Mouse (Mus musculus): ENCODE measurements around the gene Ucn2. TPM values are rescaled to one million over a fixed set of nuclear protein-coding genes. Genes with fewer than 3 reads are reported as not detected.
A peak's percentile ranks its signal among the peaks of the same experiment; 100 is the strongest.

Ucn2 gene
- total RNA-seq, 2 experiments from 2014 or later: 0.20 TPM; not detected in 1

DNA sequence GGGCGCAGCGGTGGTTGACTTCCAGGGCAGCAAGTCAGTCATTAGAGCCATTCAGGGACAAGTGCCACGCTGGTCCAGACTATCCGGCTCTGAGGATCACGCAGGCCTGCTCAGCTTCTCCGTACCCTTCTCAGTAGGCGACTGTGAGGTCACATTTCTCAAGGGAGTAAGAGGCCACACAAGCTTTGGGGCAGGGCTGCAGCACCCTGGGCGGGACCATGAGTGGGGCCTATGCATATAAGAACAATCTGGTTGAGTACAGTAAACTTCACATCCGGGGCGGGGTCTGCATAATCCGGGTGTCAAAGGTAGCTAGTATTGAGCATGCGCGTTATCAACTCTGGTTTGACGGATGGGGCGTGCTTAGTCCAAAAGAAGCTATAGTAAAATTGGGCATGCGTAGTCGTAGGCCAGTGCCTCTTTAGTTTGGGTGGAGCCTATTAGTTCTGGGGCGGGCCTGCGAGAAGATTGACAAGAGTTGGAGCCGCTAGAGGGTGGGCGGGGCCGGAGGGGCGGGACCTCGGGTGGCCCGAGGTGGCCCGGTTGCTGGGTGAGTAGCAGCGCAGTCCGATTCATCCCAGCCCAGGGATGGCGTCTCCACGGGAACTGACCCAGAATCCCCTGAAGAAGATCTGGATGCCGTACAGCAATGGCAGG is 5.7 kb downstream of the Ucn2 start, which contains the start of gene Pfkfb4:
Gene Pfkfb4 (plus strand): TSS at position 351 of the 657 bp plus-strand sequence.
- intact Hi-C loops (cut with DNase I): loop anchor here (5.0 kb wide), 1 partner anchor 54 kb away; the partner anchor contains the start of gene Uqcrc1
- DNase-seq: peak; percentile 89 to 93

DNA sequence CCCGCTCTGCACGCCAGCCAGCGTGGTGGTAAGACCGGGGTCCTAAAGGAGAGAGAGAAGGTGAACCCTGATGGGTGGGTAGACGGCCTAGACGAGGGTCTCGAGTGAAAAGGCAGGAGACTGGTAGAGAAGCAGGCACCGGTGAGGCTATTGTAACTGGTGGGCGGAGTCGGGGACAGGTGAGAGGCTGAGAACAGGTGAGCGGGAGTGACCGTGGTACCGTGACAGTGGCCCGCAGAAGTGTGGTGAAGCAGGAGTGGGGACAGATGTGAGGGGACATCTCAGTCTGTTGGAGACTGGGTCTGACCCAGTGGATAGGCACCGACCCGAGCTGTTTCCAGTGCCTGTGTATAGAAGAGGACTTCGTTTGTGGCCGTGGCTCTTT is 6.3 kb downstream of the Ucn2 start:
- intact Hi-C loops (cut with DNase I): loop anchor here (5.0 kb wide), 1 partner anchor 55 kb away; the partner anchor contains the start of gene Uqcrc1
- no peak for DNase-seq

DNA sequence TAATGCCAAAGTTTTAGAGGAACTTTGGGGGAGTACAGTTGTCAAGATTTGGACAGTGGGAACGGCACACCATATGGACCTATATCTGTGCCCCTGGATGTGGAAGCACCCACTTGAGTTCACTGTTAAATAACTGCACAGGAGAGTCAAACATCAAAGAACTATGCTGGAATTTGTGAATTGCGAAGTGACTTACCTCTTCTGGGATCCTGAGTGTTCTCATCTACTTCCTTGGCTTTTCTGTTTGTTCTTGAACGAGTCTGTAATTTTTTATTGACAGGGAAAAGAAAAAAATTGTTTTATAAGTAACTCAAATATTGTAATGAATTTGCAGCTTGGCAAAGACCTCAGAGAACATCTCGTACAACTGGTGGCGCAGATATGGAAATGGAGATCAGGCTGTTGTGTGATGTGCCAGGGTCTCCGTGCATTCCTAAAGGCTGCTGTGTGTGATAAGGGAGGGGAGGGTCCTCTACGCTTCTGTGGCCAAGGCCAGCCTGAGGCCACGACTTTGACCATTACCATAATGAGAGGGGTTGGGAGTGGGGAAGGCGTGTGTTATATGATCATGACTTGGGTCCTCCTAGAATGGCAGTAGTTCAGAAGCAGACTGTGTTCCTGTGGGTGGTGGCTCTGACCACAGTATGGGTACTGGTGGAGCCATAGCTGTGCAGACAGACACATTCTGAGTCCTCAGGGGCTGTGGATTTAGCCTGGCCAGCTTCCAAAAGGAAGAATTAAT is 7.0 kb downstream of the Ucn2 start:
- DNase-seq: no peak
- intact Hi-C loops (cut with DNase I): loop anchor here (5.0 kb wide), 1 partner anchor 55 kb away; the partner anchor contains the start of gene Uqcrc1

DNA sequence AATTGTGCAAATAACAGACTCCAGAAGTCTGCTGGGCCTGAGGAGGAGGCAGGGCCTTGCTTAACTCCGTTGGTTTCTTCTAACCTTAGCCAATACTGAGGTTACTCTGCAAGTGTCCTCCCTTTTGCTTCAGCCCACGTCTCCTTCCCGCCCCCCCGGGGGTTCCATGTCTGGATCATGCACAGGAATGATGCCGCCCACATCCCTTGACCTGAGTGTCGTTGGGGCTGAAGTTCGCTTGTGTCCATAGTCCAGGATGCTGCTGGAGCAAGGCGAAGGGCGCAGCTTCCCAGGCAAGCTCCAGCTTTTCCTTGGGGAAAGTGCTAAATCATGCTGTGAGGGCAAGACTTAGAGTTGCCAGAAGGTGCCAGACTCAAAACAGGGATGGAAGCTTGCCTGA is 10.6 kb downstream of the Ucn2 start:
- intact Hi-C loops (cut with DNase I): no loop called here
- no peak for DNase-seq

DNA sequence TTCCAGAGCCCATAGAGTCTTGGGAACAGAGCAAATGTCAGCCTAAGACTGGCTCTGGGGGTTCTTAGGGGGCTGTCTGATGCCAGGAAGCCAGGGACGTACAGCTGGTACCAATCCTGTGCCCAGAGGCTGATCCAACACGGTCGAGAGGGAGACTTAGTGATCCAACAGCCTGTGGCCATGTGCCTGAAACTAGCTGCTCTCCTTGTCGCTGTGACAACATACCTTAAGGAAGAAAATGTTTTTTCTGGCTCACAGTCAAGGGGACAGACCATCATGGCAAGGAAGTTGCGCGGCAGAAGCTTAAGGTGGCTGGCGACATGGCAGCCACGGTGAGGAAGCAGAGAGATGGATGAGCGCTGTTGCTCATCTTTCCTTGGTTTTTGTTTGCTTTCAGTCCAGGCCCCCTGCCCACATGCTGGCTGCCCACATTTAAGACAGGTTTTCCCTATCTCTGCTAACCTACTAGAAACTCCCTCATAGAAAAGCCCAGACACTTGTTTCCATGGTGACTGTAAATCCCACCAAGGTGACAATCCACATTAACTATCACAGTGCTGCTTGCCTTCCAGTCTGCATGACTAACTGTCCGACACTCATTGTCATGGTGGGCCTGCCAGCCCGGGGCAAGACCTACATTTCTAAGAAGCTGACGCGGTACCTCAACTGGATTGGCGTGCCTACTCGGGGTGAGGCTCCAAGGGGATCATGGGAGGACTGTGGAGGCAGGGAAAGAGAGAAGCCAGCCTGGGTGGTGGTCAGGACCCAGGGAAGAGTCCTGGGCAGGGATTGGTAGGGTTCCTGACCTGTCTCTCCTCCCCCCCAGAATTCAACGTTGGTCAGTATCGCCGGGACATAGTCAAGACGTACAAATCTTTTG is 12.7 kb downstream of the Ucn2 start:
- intact Hi-C loops (cut with DNase I): no loop called here
- DNase-seq: no peak

DNA sequence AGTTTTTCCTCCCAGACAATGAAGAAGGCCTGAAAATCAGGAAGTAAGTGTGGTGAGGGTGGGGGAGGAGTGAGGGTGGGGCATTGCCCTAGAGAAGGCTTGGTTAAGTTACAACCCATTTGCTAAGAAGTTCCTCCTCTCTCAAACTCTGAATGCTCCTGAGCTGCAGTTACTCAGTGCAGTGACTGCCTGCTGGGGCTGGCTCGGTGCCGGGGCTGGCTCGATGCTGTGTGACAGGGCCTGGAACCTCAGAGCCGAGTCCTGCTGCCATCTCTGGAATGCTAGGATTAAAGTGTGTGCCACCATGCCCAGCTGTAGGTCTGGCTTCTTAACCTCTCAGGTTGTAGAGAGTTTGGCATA is 13.3 kb downstream of the Ucn2 start:
- DNase-seq: no peak
- intact Hi-C loops (cut with DNase I): no loop called here

DNA sequence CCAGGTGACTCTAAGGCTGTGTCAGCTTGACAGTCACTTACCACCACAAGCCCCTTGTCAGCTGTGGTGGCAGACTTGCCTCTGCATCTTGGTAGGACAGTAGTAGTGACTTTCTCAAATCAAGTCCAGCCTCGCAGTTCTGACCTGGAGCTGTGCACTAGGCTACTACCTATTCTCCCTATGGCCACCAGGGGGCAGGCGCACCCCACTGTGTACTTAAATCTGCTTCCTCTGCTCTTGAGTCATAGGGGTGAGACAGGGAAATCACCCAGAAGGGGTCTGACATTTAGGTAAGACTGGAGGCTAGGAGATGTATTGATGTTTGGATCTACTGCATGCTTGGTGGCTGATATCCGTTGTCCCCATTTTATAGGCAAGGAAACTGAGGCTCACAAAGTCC is 14.9 kb downstream of the Ucn2 start:
- peak; percentile 66 to 76 for DNase-seq
- intact Hi-C loops (cut with DNase I): loop anchor here (1.0 to 10.0 kb wide), 3 partner anchors 59 to 864 kb away; partner anchors contain the start of gene Trex1

DNA sequence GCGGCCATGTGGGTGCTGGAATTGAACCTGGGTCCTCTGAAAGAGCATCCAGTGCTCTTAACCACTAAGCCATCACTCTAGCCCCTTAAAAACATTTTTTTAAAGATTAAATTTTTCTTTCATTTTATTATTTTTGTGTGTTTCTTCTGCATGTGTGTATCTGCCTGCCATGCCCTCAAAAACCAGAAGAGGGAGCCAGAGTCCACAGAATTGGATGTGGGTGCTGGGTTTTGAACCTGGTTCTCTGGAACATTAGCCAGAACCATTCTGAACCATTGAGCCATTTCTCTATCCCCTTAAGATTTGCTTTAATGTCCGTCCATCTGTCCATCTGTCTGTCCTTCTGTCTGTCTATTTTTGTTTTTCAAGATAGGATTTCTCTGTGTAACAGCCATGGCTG is 17.4 kb downstream of the Ucn2 start:
- intact Hi-C loops (cut with DNase I): loop anchor here (1.0 to 10.0 kb wide), 4 partner anchors 57 to 862 kb away; no protein-coding TSS in a partner anchor
- DNase-seq: peak; percentile 56 to 64

DNA sequence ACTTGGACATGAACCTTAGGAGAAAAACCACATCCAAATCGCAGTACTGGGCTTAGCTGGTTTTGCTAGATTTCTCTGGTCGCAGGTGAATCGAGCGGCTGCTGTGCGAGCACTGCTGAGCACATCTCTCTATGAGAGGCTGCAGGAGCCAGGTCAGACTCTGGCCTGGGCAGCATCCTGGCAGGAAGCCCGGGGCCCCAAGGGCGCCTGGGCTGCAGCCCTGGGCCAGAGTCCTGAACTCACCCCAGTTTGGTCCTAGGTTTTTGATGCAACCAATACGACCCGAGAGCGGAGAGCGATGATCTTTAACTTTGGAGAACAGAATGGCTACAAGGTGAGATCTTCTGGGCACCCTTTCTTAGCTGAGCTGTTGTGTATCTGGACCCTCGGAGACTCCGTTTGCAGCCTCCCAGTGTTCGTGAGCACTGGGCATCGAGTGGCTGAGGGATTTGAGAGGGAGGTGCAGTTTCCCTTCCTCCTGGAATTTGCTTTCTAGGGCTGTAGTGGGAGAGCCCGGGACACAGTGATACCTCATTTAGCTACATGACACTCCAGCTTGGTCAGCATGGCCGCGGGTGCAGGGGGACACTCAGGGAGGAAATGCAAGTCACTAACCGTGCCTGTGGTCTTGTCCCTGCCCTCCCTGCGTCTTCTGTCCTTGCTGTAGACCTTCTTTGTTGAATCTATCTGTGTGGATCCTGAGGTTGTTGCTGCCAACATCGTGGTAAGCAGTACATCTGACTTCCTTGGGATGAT is 21.4 kb downstream of the Ucn2 start:
- DNase-seq: no peak
- intact Hi-C loops (cut with DNase I): loop anchor here (10.0 kb wide), 2 partner anchors 598 to 858 kb away; no protein-coding TSS in a partner anchor

DNA sequence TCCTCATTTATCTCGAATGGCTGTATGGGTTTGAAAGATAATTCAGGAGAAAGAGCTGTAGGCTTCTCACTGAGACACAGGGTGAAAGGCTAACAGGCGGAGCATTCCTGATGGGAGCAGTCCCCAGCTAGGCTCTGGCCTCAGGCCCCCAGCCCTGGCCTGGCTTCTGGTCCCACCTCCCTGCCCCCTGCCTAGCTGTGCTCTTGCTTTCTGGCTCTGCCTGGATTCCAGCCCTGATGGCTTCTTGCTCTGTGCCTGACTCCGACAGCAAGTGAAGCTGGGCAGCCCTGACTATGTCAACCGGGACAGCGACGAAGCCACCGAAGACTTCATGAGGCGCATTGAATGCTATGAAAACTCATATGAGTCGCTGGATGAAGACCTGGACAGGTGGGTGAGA is 22.3 kb downstream of the Ucn2 start:
- intact Hi-C loops (cut with DNase I): loop anchor here (10.0 kb wide), 2 partner anchors 597 to 857 kb away; no protein-coding TSS in a partner anchor
- DNase-seq: no peak

DNA sequence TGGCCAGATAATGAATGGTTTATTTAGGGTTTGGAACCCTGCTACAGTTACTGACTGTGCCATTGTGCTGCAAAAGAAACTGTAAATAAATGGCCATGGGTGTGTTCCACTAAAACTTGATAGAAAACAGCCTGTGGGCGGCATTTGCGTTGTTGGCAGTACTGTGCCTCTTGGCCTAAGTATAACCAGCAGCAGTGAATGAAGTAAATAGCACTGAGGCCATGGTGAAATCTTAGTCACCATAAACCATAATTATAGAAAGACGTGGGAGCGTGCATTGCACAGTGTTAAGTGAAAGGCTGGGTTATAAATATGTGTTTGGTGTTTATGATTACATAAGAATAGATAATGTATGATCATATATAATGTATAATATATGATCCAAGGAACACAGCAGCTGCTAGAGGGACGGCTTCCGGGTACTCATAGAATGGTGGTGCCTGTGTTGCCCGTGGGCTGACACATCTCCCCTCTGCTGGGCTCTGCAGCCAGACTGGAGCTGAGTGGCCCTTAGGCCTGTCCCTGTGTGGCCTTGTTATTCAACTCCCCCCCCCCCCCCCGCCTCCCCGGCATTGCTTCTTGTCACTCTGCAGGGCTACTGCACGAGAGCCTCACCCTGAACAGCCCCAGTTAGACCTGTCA is 23.3 kb downstream of the Ucn2 start:
- intact Hi-C loops (cut with DNase I): loop anchor here (10.0 kb wide), 2 partner anchors 596 to 856 kb away; no protein-coding TSS in a partner anchor

DNA sequence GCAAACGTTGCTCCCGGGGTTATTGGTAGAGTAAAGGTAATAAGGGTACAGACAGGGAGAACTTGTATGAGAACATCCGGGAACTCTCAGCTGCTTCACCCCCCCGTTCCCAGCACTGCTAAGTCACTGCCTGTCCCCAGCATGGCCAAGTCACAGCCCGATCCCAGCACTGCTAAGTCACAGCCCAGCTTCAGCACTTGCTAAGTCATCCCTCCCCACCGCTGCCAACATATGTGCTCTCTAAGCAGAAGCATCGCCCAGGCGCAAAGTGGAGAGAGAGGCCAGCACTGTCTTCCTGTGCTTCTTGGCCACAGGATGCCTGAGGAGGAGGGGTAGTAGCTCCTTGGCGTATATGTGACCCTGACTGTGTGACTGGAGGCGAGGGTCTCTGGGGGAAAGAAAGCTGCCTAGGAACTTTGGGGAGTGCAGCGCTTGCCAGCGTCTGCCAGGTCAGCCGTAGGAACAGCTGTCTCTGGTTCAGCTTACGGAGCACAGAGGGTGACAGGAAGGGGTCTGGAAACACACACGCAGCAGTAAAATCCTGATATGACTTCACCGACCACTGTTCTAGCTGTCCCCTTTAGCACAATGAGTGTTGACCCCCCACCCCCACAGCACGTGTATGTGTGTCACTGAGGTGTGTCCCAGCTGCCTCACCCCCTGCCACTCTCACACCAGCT is 24.0 kb downstream of the Ucn2 start:
- intact Hi-C loops (cut with DNase I): loop anchor here (10.0 kb wide), 2 partner anchors 595 to 855 kb away; no protein-coding TSS in a partner anchor
- DNase-seq: peak; percentile 54 to 56

More for the DNA sequence above, 23.3 kb downstream of the Ucn2 start:
- no peak for DNase-seq

DNA sequence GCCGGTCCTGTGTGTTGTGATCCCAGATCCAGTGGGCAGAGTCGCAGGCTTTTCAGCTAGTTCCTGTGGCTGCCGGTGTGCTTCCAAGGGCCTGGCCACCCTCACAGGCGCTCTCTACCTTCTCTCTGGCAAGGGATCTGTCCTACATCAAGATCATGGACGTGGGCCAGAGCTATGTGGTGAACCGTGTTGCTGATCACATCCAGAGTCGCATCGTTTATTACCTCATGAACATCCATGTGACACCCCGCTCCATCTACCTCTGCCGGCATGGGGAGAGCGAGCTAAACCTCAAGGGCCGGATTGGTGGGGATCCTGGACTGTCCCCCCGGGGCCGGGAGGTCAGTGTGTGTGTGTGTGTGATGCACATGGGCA is 24.5 kb downstream of the Ucn2 start:
- DNase-seq: no peak
- intact Hi-C loops (cut with DNase I): no loop called here

DNA sequence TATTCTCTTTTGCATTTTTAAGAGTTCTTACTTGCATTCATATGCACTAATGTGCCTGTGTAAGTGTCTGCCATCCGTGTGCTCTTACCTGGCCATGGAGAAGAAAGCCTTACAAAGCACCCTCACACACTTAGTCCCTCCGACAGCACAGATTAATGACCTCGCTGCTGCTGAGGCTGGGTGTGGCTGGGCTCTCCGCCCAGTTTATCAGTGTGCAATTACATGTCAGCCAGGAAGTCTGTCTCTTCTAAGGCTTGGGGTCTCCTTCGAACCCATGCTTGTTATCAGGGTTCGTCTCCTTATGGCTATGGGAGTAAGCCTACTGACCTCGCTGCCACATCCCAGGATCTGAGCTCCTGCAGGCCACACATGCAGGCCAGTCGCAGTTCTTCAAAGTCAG is 29.6 kb downstream of the Ucn2 start:
- DNase-seq: no peak
- intact Hi-C loops (cut with DNase I): no loop called here

DNA sequence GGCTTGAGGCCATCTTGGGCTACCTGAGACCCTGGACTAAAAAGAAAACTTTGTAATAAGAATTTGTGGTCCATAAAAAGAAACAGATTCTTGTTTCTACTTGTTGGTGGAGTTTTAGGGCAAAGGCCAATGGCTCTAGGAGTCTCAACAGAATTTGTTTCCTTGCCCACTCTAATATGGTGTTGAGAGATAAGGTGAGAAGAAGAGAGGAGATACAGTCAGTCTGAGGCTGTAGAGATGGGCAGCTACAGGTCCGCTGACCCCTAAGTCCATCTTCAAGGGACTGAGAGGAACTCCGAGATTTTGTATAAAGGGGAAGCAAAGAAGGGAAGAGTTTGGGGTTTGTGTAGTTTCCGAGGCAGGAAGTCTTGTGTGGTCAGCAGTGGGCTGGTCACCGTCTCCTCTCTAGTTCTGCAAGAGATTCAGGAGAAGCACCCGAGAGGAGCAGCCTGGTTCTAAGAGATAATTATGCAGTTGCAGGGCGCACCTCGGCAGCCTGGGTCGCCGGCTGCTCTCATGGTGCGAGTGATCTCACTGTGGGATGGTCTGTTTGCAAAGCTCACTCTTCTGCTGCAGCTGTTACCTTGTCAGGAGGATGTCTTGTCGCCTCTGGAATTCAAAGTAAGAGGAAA is 31.3 kb downstream of the Ucn2 start:
- intact Hi-C loops (cut with DNase I): no loop called here
- DNase-seq: no peak

DNA sequence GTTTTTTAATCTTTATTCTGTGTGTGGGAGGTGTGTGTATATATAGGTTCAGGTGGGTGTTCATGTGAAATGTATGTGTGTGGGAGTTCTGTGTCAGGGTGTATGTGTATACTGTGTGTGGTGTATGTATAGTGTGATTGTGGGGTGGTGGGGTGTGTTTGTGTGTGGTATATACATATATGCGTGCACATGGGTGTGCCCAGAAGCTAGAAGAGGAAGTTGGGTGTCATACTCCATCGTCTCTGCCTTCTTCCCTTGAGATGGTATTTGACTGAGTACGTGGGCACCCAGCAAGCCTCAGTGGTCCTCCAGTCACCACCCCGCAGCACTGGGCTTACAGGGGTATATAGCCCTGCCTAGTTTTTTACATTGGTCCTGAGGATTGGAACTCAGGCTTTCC is 35.6 kb downstream of the Ucn2 start:
- intact Hi-C loops (cut with DNase I): no loop called here
- peak in 1 of 2 experiments; percentile 1 for DNase-seq

DNA sequence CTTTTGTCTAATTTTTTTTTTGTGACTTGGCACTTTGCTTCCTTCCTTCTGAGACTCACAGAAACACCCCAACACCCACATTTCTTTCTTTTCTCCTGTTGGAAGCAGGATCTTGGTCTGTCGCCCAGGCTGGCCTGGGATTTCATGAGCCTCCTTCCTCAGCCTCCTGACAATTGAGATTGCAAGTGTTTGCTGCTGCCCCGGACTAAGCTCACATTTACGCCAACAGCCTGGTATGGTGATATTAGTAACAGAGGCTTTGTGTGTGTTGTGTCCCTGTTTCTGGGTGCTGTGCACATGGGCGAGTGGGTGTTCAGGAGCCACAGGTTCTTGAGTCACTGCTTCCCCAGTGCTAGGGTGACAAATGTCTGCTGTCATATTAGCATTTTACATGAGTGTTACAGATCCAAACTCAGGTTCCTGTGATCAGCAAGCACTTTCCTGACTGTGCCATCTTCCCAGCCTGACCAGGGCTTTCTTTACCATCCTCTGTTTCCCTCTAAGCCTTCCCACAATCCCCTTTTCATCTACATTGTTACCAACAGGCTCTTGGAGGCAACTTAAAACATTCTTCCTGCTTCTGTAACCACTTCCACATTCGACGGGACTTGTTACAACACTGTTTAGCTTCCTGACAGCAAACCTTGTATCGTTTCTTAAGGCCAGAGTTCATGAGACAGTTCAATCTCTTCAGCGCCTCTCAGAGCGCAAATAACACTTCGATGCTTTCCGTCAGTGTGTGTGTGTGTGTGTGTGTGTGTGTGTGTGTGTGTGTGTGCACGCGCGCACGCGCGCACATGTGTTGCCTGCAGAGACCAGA is 37.3 kb downstream of the Ucn2 start:
- DNase-seq: peak in 1 of 2 experiments; percentile 1
- intact Hi-C loops (cut with DNase I): no loop called here
